Comparison of ENCODE assay signal across 8 mouse cellular contexts in the genomic region with DNA sequence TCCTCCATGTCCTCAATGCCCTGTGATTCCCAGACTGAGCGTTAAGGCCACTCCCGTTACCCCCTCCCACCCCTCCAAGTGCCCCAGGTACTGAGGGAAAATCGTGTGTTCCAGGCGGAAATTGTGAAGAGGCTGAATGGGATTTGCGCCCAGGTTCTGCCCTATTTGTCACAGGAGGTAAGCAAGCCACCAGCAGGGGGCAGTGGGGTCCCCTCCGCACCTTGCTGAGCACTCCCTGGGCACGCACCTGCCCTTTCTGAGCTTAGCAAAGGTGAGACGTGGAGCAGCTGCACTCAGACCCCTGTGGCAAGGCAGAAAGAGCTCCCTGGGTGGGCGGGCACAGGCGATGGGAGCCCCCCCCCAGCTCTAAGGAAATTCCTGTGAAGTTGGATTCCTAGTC. TPM values are rescaled to one million over a fixed set of nuclear protein-coding genes. Genes with fewer than 3 reads are reported as not detected.
DNase-seq lines count a peak whose midpoint lies in the region; ATAC-seq and TF ChIP-seq lines count a peak whose summit lies in the region.

No protein-coding gene starts in this region.

- intact Hi-C loops in heart, adult 2 months (cut with DNase I): loop anchor here (2.0 kb wide), 1 partner anchor 40 kb away; no protein-coding TSS in a partner anchor
- intact Hi-C loops in heart, postnatal 25 days (cut with DNase I): loop anchor here (2.0 kb wide), 1 partner anchor 40 kb away; no protein-coding TSS in a partner anchor

- TF ChIP-seq CTCF in heart, adult 2 months (IDR thresholded peaks at IDR 0.05): peak; percentile 73
- TF ChIP-seq CTCF in liver, postnatal 0 days (IDR thresholded peaks at IDR 0.05; ENCODE audit: low read depth): peak; percentile 84

- no peak for TF ChIP-seq POLR2A in heart, adult 2 months (IDR thresholded peaks at IDR 0.05; ENCODE audit: insufficient read depth, low read depth, low read length)

- H3K4me1 ChIP-seq in heart, adult 2 months (ENCODE audit: control insufficient read depth, insufficient read depth, low read length): peaks cover 16% of the 10 kb centered on the region
- peaks cover 36% of the 10 kb centered on the region for H3K4me1 ChIP-seq in liver, postnatal 0 days (ENCODE audit: insufficient read depth)

- no peaks in the 10 kb centered on the region for H3K9me3 ChIP-seq in liver, postnatal 0 days (ENCODE audit: low read length)

- peaks cover 4% of the 10 kb centered on the region; the same call in 1 of the 2 replicates for H3K79me2 ChIP-seq in heart, adult 2 months (replicated peaks; ENCODE audit: control insufficient read depth, insufficient read depth, low read length)

- no peaks in the 10 kb centered on the region for H3K36me3 ChIP-seq in heart, adult 2 months (ENCODE audit: control insufficient read depth, insufficient read depth, low read length)
- peaks cover 39% of the 10 kb centered on the region for H3K36me3 ChIP-seq in liver, postnatal 0 days (replicated peaks; ENCODE audit: insufficient read depth, low read length)

- no peak for ATAC-seq in liver, postnatal 0 days
- no peak for ATAC-seq in megakaryocyte, adult 5-6 weeks (ENCODE audit: poor library complexity, severe bottlenecking)

- TF ChIP-seq EP300 in heart, adult 2 months (IDR thresholded peaks at IDR 0.05; ENCODE audit: insufficient read depth, low read depth, low read length): no peak
- no peak for TF ChIP-seq EP300 in liver, postnatal 0 days (IDR thresholded peaks at IDR 0.05; ENCODE audit: low read depth)

- H3K4me3 ChIP-seq in heart, adult 2 months: no peak overlapping the region
- no peak overlapping the region for H3K4me3 ChIP-seq in liver, postnatal 0 days (ENCODE audit: low read depth, low read length)

- 58% methylated on average over 10 of the region's 10 CpGs for WGBS in heart, adult 2 months
- WGBS in liver, postnatal 0 days (ENCODE audit: insufficient replicate concordance): 60% methylated on average over 9 of the region's 10 CpGs

- peak in 1 of 2 experiments; percentile 57 for DNase-seq in heart, adult 2 months
- no peak for DNase-seq in heart, postnatal 25 days (ENCODE audit: low spot score)
- peak; percentile 92 for DNase-seq in ES-CJ7 (ENCODE audit: low read depth, low spot score)
- peak; percentile 84 for DNase-seq in cerebellum, adult 9-11 months
- DNase-seq in induced T-regulatory cell, adult 2 months (ENCODE audit: low read depth): peak; percentile 77
- DNase-seq in liver, postnatal 0 days: peak; percentile 75
- peak; percentile 66 to 87 for DNase-seq in spleen, postnatal 4 days (ENCODE audit: low spot score in 2 of 2)

- no peak overlapping the region for H3K9ac ChIP-seq in heart, adult 2 months (ENCODE audit: low read depth, low read length)
- no peak overlapping the region for H3K9ac ChIP-seq in liver, postnatal 0 days (replicated peaks)

- H3K27me3 ChIP-seq in heart, adult 2 months (ENCODE audit: control insufficient read depth, insufficient read depth, low read length): no peaks in the 10 kb centered on the region
- H3K27me3 ChIP-seq in liver, postnatal 0 days (ENCODE audit: insufficient read depth, low read length): no peaks in the 10 kb centered on the region

- peak overlapping the region; percentile 66 for H3K27ac ChIP-seq in heart, adult 2 months
- no peak overlapping the region for H3K27ac ChIP-seq in liver, postnatal 0 days (ENCODE audit: low read depth)

- no peak overlapping the region for H3K4me2 ChIP-seq in liver, postnatal 0 days (ENCODE audit: low read depth, low read length)

RNA-seq across cellular contexts. Expression of a gene that starts 5.4 kb away (rescaled TPM):
- total RNA-seq in heart, adult 2 months (2021): 1,000 to 10,000 TPM in 1 of 2 experiments, 100 to 1,000 TPM in 1; 982 to 1,113 TPM
- 2,586 and 3,063 TPM in 2 replicates for polyA plus RNA-seq in heart, adult 2 months (2012; rRNA removed)
- 1,000 to 10,000 TPM; 1,086 to 1,128 TPM for total RNA-seq in heart, postnatal 25 days (2021)
- polyA plus RNA-seq in liver, postnatal 0 days (2015; fragmentation: Nextera tagmentation; extraction: Ambion mirVana): 256 and 266 TPM in 2 replicates
- 345 and 384 TPM in 2 replicates for total RNA-seq in megakaryocyte, adult 5-6 weeks (2015)
- 238 and 282 TPM in 2 replicates for total RNA-seq in megakaryocyte, adult 5-6 weeks (2017)

RNA-seq across cellular contexts. Expression of a gene that starts 9.6 kb away (rescaled TPM):
- total RNA-seq in heart, adult 2 months (2021): 1 to 10 TPM; 6.8 to 7.4 TPM
- 40.9 and 43.8 TPM in 2 replicates for polyA plus RNA-seq in heart, adult 2 months (2012; rRNA removed)
- 1 to 10 TPM; 8.4 to 9.7 TPM for total RNA-seq in heart, postnatal 25 days (2021)
- 1.2 and 2.2 TPM in 2 replicates for polyA plus RNA-seq in liver, postnatal 0 days (2015; fragmentation: Nextera tagmentation; extraction: Ambion mirVana)
- 1.1 and 3.3 TPM in 2 replicates for total RNA-seq in megakaryocyte, adult 5-6 weeks (2015)
- 0.51 and 1.8 TPM in 2 replicates for total RNA-seq in megakaryocyte, adult 5-6 weeks (2017)

RNA-seq across cellular contexts. Expression of a gene that starts 19.7 kb away (rescaled TPM):
- 10 to 100 TPM; 46.6 to 53.5 TPM for total RNA-seq in heart, adult 2 months (2021)
- 68.0 and 81.9 TPM in 2 replicates for polyA plus RNA-seq in heart, adult 2 months (2012; rRNA removed)
- 10 to 100 TPM; 49.6 to 54.6 TPM for total RNA-seq in heart, postnatal 25 days (2021)
- polyA plus RNA-seq in liver, postnatal 0 days (2015; fragmentation: Nextera tagmentation; extraction: Ambion mirVana): 18.3 and 19.2 TPM in 2 replicates
- 4.9 and 7.8 TPM in 2 replicates for total RNA-seq in megakaryocyte, adult 5-6 weeks (2015)
- total RNA-seq in megakaryocyte, adult 5-6 weeks (2017): 7.1 and 8.1 TPM in 2 replicates

RNA-seq across cellular contexts. Expression of a gene that starts 36.1 kb away (rescaled TPM):
- 1 to 10 TPM; 5.1 to 7.7 TPM for total RNA-seq in heart, adult 2 months (2021)
- 19.0 and 20.1 TPM in 2 replicates for polyA plus RNA-seq in heart, adult 2 months (2012; rRNA removed)
- 1 to 10 TPM; 6.7 to 7.4 TPM for total RNA-seq in heart, postnatal 25 days (2021)
- polyA plus RNA-seq in liver, postnatal 0 days (2015; fragmentation: Nextera tagmentation; extraction: Ambion mirVana): 2.9 and 3.0 TPM in 2 replicates
- total RNA-seq in megakaryocyte, adult 5-6 weeks (2015): 1.9 and 8.9 TPM in 2 replicates
- 6.5 and 11.4 TPM in 2 replicates for total RNA-seq in megakaryocyte, adult 5-6 weeks (2017)

RNA-seq across cellular contexts. Expression of a gene that starts 40.7 kb away (rescaled TPM):
- 1 to 10 TPM; 1.1 to 1.5 TPM for total RNA-seq in heart, adult 2 months (2021)
- polyA plus RNA-seq in heart, adult 2 months (2012; rRNA removed): 1.1 and 1.2 TPM in 2 replicates
- 1 to 10 TPM in 1 of 2 experiments, under 1 TPM in 1; 0.81 to 1.0 TPM for total RNA-seq in heart, postnatal 25 days (2021)
- 4.0 and 4.4 TPM in 2 replicates for polyA plus RNA-seq in liver, postnatal 0 days (2015; fragmentation: Nextera tagmentation; extraction: Ambion mirVana)
- 34.3 and 35.9 TPM in 2 replicates for total RNA-seq in megakaryocyte, adult 5-6 weeks (2015)
- total RNA-seq in megakaryocyte, adult 5-6 weeks (2017): 31.5 and 42.4 TPM in 2 replicates

Comparison
In these comparisons a context has a peak if more than half of its experiments do, and no peak if none do; other contexts are left out.
1. RNA of a gene that starts 19.7 kb away (total RNA-seq): 49.6 to 54.6 TPM in heart, postnatal 25 days and 46.6 to 53.5 TPM in heart, adult 2 months; 4.9 to 8.1 TPM in megakaryocyte, adult 5-6 weeks; every median in the first group is over 4 times any median in the second.